Mouse (Mus musculus): ENCODE data around the gene Raet1d. TPM values are rescaled to one million over a fixed set of nuclear protein-coding genes. Genes with fewer than 3 reads are reported as not detected.
A peak's percentile ranks its signal among the peaks of the same experiment; 100 is the strongest.
"Not testable (repeated sequence)": the region's sequence is repeated elsewhere in the genome, so short reads cannot be mapped to it uniquely, and the experiment has no call there.

Gene Raet1d
- 27.0 and 27.8 TPM in 2 replicates for polyA plus RNA-seq (2015; fragmentation: Nextera tagmentation; extraction: Ambion mirVana)

- not testable (repeated sequence) for H3K36me3 ChIP-seq; H3K9ac ChIP-seq; H3K4me1 ChIP-seq; H3K27ac ChIP-seq; H3K27me3 ChIP-seq; H3K9me3 ChIP-seq; ATAC-seq (ENCODE audit: low FRiP score, low read depth)
- peak within 1 kb of the TSS; percentile 51 for H3K4me2 ChIP-seq (replicated peaks)
- H3K4me3 ChIP-seq, result peak within 1 kb of the TSS; percentile 32
- WGBS, result 66% methylated on average over 3 of the region's 3 CpGs
Observed at GRCm38 (mm10) chr10:22360252-22360651, at the start of gene Raet1d. Gene Raet1d, plus strand, starts transcription at chr10:22360552.

GRCm38 (mm10) chr10:22322858-22323257 lies 37.5 kb upstream of the Raet1d start:
- no peaks in the 10 kb centered on the region for H3K4me1 ChIP-seq
- no peaks in the 10 kb centered on the region for H3K36me3 ChIP-seq
- H3K4me2 ChIP-seq (replicated peaks), result no peak overlapping the region
- H3K27me3 ChIP-seq, result no peaks in the 10 kb centered on the region
- H3K9ac ChIP-seq, result no peak overlapping the region
- no peak overlapping the region for H3K27ac ChIP-seq
- 88% methylated on average over 2 of the region's 2 CpGs for WGBS
- no peak overlapping the region for H3K4me3 ChIP-seq
- no peak for ATAC-seq (ENCODE audit: low FRiP score, low read depth)
- no peaks in the 10 kb centered on the region for H3K9me3 ChIP-seq

- not testable (repeated sequence) for H3K9ac ChIP-seq; H3K36me3 ChIP-seq; ATAC-seq (ENCODE audit: low FRiP score, low read depth); H3K4me3 ChIP-seq; H3K9me3 ChIP-seq; H3K4me2 ChIP-seq (replicated peaks); H3K4me1 ChIP-seq; H3K27me3 ChIP-seq; H3K27ac ChIP-seq
- 74% methylated on average over 4 of the region's 4 CpGs for WGBS
Observed at GRCm38 (mm10) chr10:22345721-22346120, 14.6 kb upstream of the Raet1d start.

- not testable (repeated sequence) for ATAC-seq (ENCODE audit: low FRiP score, low read depth); H3K27me3 ChIP-seq; H3K4me1 ChIP-seq; H3K9ac ChIP-seq; H3K36me3 ChIP-seq; H3K4me3 ChIP-seq; H3K27ac ChIP-seq; H3K9me3 ChIP-seq; H3K4me2 ChIP-seq (replicated peaks)
- WGBS, result 79% methylated on average over 6 of the region's 6 CpGs
Observed at GRCm38 (mm10) chr10:22353548-22354195, 6.7 kb upstream of the Raet1d start.

GRCm38 (mm10) chr10:22354196-22354574 lies 6.2 kb upstream of the Raet1d start:
- H3K36me3 ChIP-seq; H3K9me3 ChIP-seq; H3K4me1 ChIP-seq; H3K4me2 ChIP-seq (replicated peaks); H3K27me3 ChIP-seq; H3K4me3 ChIP-seq; H3K9ac ChIP-seq; H3K27ac ChIP-seq: not testable (repeated sequence)
- 0 out of 2 replicates have a peak, but pooled peaks have one; percentile 8 for ATAC-seq (ENCODE audit: low FRiP score, low read depth)
- 78% methylated on average over 2 of the region's 2 CpGs for WGBS

GRCm38 (mm10) chr10:22357373-22357772 lies 3.0 kb upstream of the Raet1d start:
- not testable (repeated sequence) for H3K4me1 ChIP-seq; H3K9me3 ChIP-seq; H3K27ac ChIP-seq; H3K36me3 ChIP-seq; H3K27me3 ChIP-seq; H3K4me3 ChIP-seq; H3K9ac ChIP-seq; ATAC-seq (ENCODE audit: low FRiP score, low read depth); H3K4me2 ChIP-seq (replicated peaks)
- 78% methylated on average over 1 of the region's 1 CpGs for WGBS

- H3K36me3 ChIP-seq; H3K27ac ChIP-seq; H3K27me3 ChIP-seq; H3K4me3 ChIP-seq; H3K9ac ChIP-seq; H3K4me1 ChIP-seq; ATAC-seq (ENCODE audit: low FRiP score, low read depth); H3K9me3 ChIP-seq: not testable (repeated sequence)
- WGBS, result 60% methylated on average over 1 of the region's 2 CpGs
- peak overlapping the region; percentile 51; the same call in 1 of the 2 replicates for H3K4me2 ChIP-seq (replicated peaks)
Observed at GRCm38 (mm10) chr10:22360957-22361356, 605 bp downstream of the Raet1d start.

GRCm38 (mm10) chr10:22361415-22362352 lies 1.3 kb downstream of the Raet1d start:
- not testable (repeated sequence) for H3K27me3 ChIP-seq, H3K9me3 ChIP-seq, H3K36me3 ChIP-seq, H3K27ac ChIP-seq, H3K4me1 ChIP-seq, H3K9ac ChIP-seq
- Histone ChIP-seq H3K4me2 (replicated peaks) (peak overlapping the region; percentile 51), H3K4me3 (peak overlapping the region; percentile 32)
- 4% methylated on average over 11 of the region's 15 CpGs for WGBS
- peak; percentile 90 for ATAC-seq (ENCODE audit: low FRiP score, low read depth)

- not testable (repeated sequence) for H3K4me1 ChIP-seq; H3K9ac ChIP-seq; H3K4me3 ChIP-seq; ATAC-seq (ENCODE audit: low FRiP score, low read depth); H3K27me3 ChIP-seq; H3K36me3 ChIP-seq; H3K9me3 ChIP-seq; H3K27ac ChIP-seq
- H3K4me2 ChIP-seq (replicated peaks), result peak overlapping the region; percentile 43
- WGBS, result 92% methylated on average over 2 of the region's 2 CpGs
Observed at GRCm38 (mm10) chr10:22362466-22362865, 2.1 kb downstream of the Raet1d start.

GRCm38 (mm10) chr10:22364915-22365314 lies 4.6 kb downstream of the Raet1d start:
- 78% methylated on average over 2 of the region's 2 CpGs for WGBS
- not testable (repeated sequence) for H3K9me3 ChIP-seq; H3K9ac ChIP-seq; H3K4me2 ChIP-seq (replicated peaks); H3K27me3 ChIP-seq; H3K27ac ChIP-seq; ATAC-seq (ENCODE audit: low FRiP score, low read depth); H3K4me1 ChIP-seq; H3K4me3 ChIP-seq; H3K36me3 ChIP-seq

- H3K9me3 ChIP-seq, H3K4me3 ChIP-seq, H3K36me3 ChIP-seq, H3K27ac ChIP-seq, H3K9ac ChIP-seq, H3K27me3 ChIP-seq, H3K4me1 ChIP-seq: not testable (repeated sequence)
- WGBS, result 1% methylated on average over 7 of the region's 10 CpGs
- ATAC-seq (ENCODE audit: low FRiP score, low read depth), result peak; percentile 37; the same call in 1 of the 2 replicates
- peak overlapping the region; percentile 42 for H3K4me2 ChIP-seq (replicated peaks)
Observed at GRCm38 (mm10) chr10:22381226-22381625, 20.9 kb downstream of the Raet1d start.

- not testable (repeated sequence) for H3K4me3 ChIP-seq; H3K9me3 ChIP-seq; H3K36me3 ChIP-seq; H3K9ac ChIP-seq; H3K27me3 ChIP-seq; H3K27ac ChIP-seq; H3K4me1 ChIP-seq; ATAC-seq (ENCODE audit: low FRiP score, low read depth); H3K4me2 ChIP-seq (replicated peaks)
- WGBS, result 84% methylated on average over 7 of the region's 7 CpGs
Observed at GRCm38 (mm10) chr10:22390146-22390545, 29.8 kb downstream of the Raet1d start.
